Comparison of ENCODE assay signal across 8 mouse cellular contexts in the genomic region with DNA sequence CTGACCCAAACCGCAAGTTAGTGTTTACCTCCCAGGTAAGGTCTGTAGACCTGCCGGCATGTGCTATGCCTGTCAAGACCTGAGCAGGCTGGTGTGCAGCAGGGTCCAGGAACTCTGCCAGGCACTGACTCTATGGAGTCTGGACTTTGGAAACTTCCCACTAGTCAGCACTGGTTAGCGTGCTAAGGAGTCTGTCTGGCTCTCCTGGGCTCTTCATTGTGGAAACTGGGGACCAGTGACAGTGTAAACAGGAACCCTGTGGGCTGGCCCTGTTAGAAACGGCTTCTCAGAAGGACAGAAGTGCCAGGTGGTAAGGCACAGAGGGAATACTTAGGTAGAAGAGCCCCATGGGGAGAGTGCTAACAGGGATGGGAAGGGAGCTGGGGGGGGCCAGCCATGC. TPM values are rescaled to one million over a fixed set of nuclear protein-coding genes. Genes with fewer than 3 reads are reported as not detected.
DNase-seq lines count a peak whose midpoint lies in the region; ATAC-seq and TF ChIP-seq lines count a peak whose summit lies in the region.

No protein-coding gene starts in this region.

- no peak for TF ChIP-seq EP300 in lung, postnatal 0 days (IDR thresholded peaks at IDR 0.05)

- H3K4me3 ChIP-seq in hindbrain, embryonic 10.5 days, result no peak overlapping the region
- H3K4me3 ChIP-seq in hindbrain, embryonic 14.5 days (replicated peaks; ENCODE audit: low read length), result no peak overlapping the region
- H3K4me3 ChIP-seq in embryonic facial prominence, embryonic 13.5 days, result no peak overlapping the region
- no peak overlapping the region for H3K4me3 ChIP-seq in kidney, embryonic 14.5 days (ENCODE audit: low read length)
- no peak overlapping the region for H3K4me3 ChIP-seq in lung, postnatal 0 days (ENCODE audit: low read depth, low read length)

- no peak for TF ChIP-seq CTCF in lung, postnatal 0 days (IDR thresholded peaks at IDR 0.05)

- WGBS in hindbrain, embryonic 10.5 days, result 84% methylated on average over 4 of the region's 4 CpGs
- 84% methylated on average over 4 of the region's 4 CpGs for WGBS in hindbrain, embryonic 14.5 days
- 82% methylated on average over 4 of the region's 4 CpGs for WGBS in embryonic facial prominence, embryonic 13.5 days
- WGBS in kidney, embryonic 14.5 days, result 71% methylated on average over 4 of the region's 4 CpGs
- WGBS in lung, postnatal 0 days, result 43% methylated on average over 4 of the region's 4 CpGs

- peaks cover 98% of the 10 kb centered on the region for H3K36me3 ChIP-seq in hindbrain, embryonic 10.5 days
- peaks cover 51% of the 10 kb centered on the region for H3K36me3 ChIP-seq in hindbrain, embryonic 14.5 days (replicated peaks; ENCODE audit: control insufficient read depth, insufficient read depth)
- peaks cover 56% of the 10 kb centered on the region for H3K36me3 ChIP-seq in embryonic facial prominence, embryonic 13.5 days
- H3K36me3 ChIP-seq in kidney, embryonic 14.5 days (ENCODE audit: control insufficient read depth, insufficient read depth, low read length), result peaks cover 42% of the 10 kb centered on the region
- peaks cover 4% of the 10 kb centered on the region; the same call in 1 of the 2 replicates for H3K36me3 ChIP-seq in lung, postnatal 0 days (ENCODE audit: insufficient read depth, low read length)

- DNase-seq in hindbrain, embryonic 10.5 days (ENCODE audit: low spot score), result no peak
- no peak for DNase-seq in hindbrain, embryonic 14.5 days (ENCODE audit: low spot score)
- DNase-seq in lung, postnatal 0 days (ENCODE audit: low spot score), result peak; percentile 69
- no peak for DNase-seq in spleen, postnatal 36 days (ENCODE audit: low spot score in 2 of 2)
- no peak for DNase-seq in left cerebral cortex, adult 18-20 months (ENCODE audit: low spot score in 2 of 2)

- ATAC-seq in hindbrain, embryonic 14.5 days (ENCODE audit: low FRiP score), result no peak
- no peak for ATAC-seq in embryonic facial prominence, embryonic 13.5 days (ENCODE audit: insufficient number of reproducible peaks, insufficient read depth, low FRiP score, low TSS enrichment, low read depth)
- 0 out of 2 replicates have a peak, but pooled peaks have one; percentile 23 for ATAC-seq in kidney, embryonic 14.5 days (ENCODE audit: low FRiP score, low TSS enrichment)
- ATAC-seq in lung, postnatal 0 days, result peak; percentile 52
- ATAC-seq in cerebellum, adult (ENCODE audit: insufficient number of reproducible peaks, low FRiP score, low TSS enrichment), result no peak

- H3K27ac ChIP-seq in hindbrain, embryonic 10.5 days, result peak overlapping the region; percentile 72
- no peak overlapping the region for H3K27ac ChIP-seq in hindbrain, embryonic 14.5 days
- peak overlapping the region; percentile 62 for H3K27ac ChIP-seq in embryonic facial prominence, embryonic 13.5 days
- H3K27ac ChIP-seq in kidney, embryonic 14.5 days (ENCODE audit: low read depth, low read length), result peak overlapping the region; percentile 49; the same call in 1 of the 2 replicates
- peak overlapping the region; percentile 89 for H3K27ac ChIP-seq in lung, postnatal 0 days (ENCODE audit: low read length)

- no peaks in the 10 kb centered on the region for H3K9me3 ChIP-seq in hindbrain, embryonic 10.5 days
- H3K9me3 ChIP-seq in hindbrain, embryonic 14.5 days (ENCODE audit: control insufficient read depth, low read length), result no peaks in the 10 kb centered on the region
- no peaks in the 10 kb centered on the region for H3K9me3 ChIP-seq in embryonic facial prominence, embryonic 13.5 days
- no peaks in the 10 kb centered on the region for H3K9me3 ChIP-seq in kidney, embryonic 14.5 days (ENCODE audit: control insufficient read depth, low read length)
- H3K9me3 ChIP-seq in lung, postnatal 0 days (ENCODE audit: low read length), result no peaks in the 10 kb centered on the region

- no peak overlapping the region for H3K9ac ChIP-seq in hindbrain, embryonic 14.5 days
- H3K9ac ChIP-seq in embryonic facial prominence, embryonic 13.5 days, result no peak overlapping the region
- H3K9ac ChIP-seq in kidney, embryonic 14.5 days (ENCODE audit: low read depth, low read length), result no peak overlapping the region
- no peak overlapping the region for H3K9ac ChIP-seq in lung, postnatal 0 days (replicated peaks; ENCODE audit: low read depth)

- H3K27me3 ChIP-seq in hindbrain, embryonic 10.5 days (ENCODE audit: insufficient read depth, poor library complexity, severe bottlenecking), result no peaks in the 10 kb centered on the region
- no peaks in the 10 kb centered on the region for H3K27me3 ChIP-seq in hindbrain, embryonic 14.5 days (ENCODE audit: control insufficient read depth, insufficient read depth, low read length)
- no peaks in the 10 kb centered on the region for H3K27me3 ChIP-seq in embryonic facial prominence, embryonic 13.5 days
- no peaks in the 10 kb centered on the region for H3K27me3 ChIP-seq in kidney, embryonic 14.5 days (ENCODE audit: control insufficient read depth, insufficient read depth, low read length)
- no peaks in the 10 kb centered on the region for H3K27me3 ChIP-seq in lung, postnatal 0 days (replicated peaks; ENCODE audit: insufficient read depth, low read length)

- no peak overlapping the region for H3K4me2 ChIP-seq in hindbrain, embryonic 14.5 days (replicated peaks)
- H3K4me2 ChIP-seq in embryonic facial prominence, embryonic 13.5 days, result peak overlapping the region; percentile 24; the same call in 1 of the 2 replicates
- H3K4me2 ChIP-seq in kidney, embryonic 14.5 days (replicated peaks; ENCODE audit: low read depth, low read length), result no peak overlapping the region
- H3K4me2 ChIP-seq in lung, postnatal 0 days (replicated peaks; ENCODE audit: low read depth, low read length), result peak overlapping the region; percentile 37

- no peaks in the 10 kb centered on the region for H3K4me1 ChIP-seq in hindbrain, embryonic 10.5 days (replicated peaks)
- H3K4me1 ChIP-seq in hindbrain, embryonic 14.5 days (replicated peaks; ENCODE audit: control insufficient read depth, insufficient read depth, low read length), result no peaks in the 10 kb centered on the region
- H3K4me1 ChIP-seq in embryonic facial prominence, embryonic 13.5 days, result peaks cover 11% of the 10 kb centered on the region
- no peaks in the 10 kb centered on the region; the same call in 1 of the 2 replicates for H3K4me1 ChIP-seq in kidney, embryonic 14.5 days (ENCODE audit: control insufficient read depth, insufficient read depth, low read length)
- peaks cover 18% of the 10 kb centered on the region for H3K4me1 ChIP-seq in lung, postnatal 0 days (ENCODE audit: insufficient read depth, low read depth, low read length)

RNA-seq across cellular contexts. Expression of a gene that starts 7.5 kb away (rescaled TPM):
- polyA plus RNA-seq in hindbrain, embryonic 10.5 days (2016; fragmentation: Nextera tagmentation; extraction: Ambion mirVana), result 0.09 TPM in 1 of 2 replicates, not detected in the other
- not detected in 2 replicates for polyA plus RNA-seq in hindbrain, embryonic 14.5 days (2014; fragmentation: Nextera tagmentation; extraction: Ambion mirVana)
- polyA plus RNA-seq in embryonic facial prominence, embryonic 13.5 days (2015; fragmentation: Nextera tagmentation; extraction: Ambion mirVana), result not detected in 2 replicates
- 0.08 TPM in 1 of 2 replicates, not detected in the other for polyA plus RNA-seq in kidney, embryonic 14.5 days (2014; fragmentation: Nextera tagmentation; extraction: Ambion mirVana)
- polyA plus RNA-seq in lung, postnatal 0 days (2015; fragmentation: Nextera tagmentation; extraction: Ambion mirVana), result 0.08 and 0.15 TPM in 2 replicates
- 1 to 10 TPM; 2.0 to 3.6 TPM for total RNA-seq in left cerebral cortex, adult 18-20 months (2021)

RNA-seq across cellular contexts. Expression of a gene that starts 27.9 kb away (rescaled TPM):
- polyA plus RNA-seq in hindbrain, embryonic 10.5 days (2016; fragmentation: Nextera tagmentation; extraction: Ambion mirVana), result 122 and 123 TPM in 2 replicates
- polyA plus RNA-seq in hindbrain, embryonic 14.5 days (2014; fragmentation: Nextera tagmentation; extraction: Ambion mirVana), result 73.5 and 77.2 TPM in 2 replicates
- 159 and 170 TPM in 2 replicates for polyA plus RNA-seq in embryonic facial prominence, embryonic 13.5 days (2015; fragmentation: Nextera tagmentation; extraction: Ambion mirVana)
- polyA plus RNA-seq in kidney, embryonic 14.5 days (2014; fragmentation: Nextera tagmentation; extraction: Ambion mirVana), result 156 and 193 TPM in 2 replicates
- polyA plus RNA-seq in lung, postnatal 0 days (2015; fragmentation: Nextera tagmentation; extraction: Ambion mirVana), result 528 and 617 TPM in 2 replicates
- total RNA-seq in left cerebral cortex, adult 18-20 months (2021), result 10 to 100 TPM; 45.3 to 77.9 TPM

RNA-seq across cellular contexts. Expression of a gene that starts 49.5 kb away (rescaled TPM):
- polyA plus RNA-seq in hindbrain, embryonic 10.5 days (2016; fragmentation: Nextera tagmentation; extraction: Ambion mirVana), result 1.9 and 9.2 TPM in 2 replicates
- polyA plus RNA-seq in hindbrain, embryonic 14.5 days (2014; fragmentation: Nextera tagmentation; extraction: Ambion mirVana), result 6.6 and 10.8 TPM in 2 replicates
- 0.18 and 0.26 TPM in 2 replicates for polyA plus RNA-seq in embryonic facial prominence, embryonic 13.5 days (2015; fragmentation: Nextera tagmentation; extraction: Ambion mirVana)
- polyA plus RNA-seq in kidney, embryonic 14.5 days (2014; fragmentation: Nextera tagmentation; extraction: Ambion mirVana), result 0.19 and 0.46 TPM in 2 replicates
- polyA plus RNA-seq in lung, postnatal 0 days (2015; fragmentation: Nextera tagmentation; extraction: Ambion mirVana), result 13.7 and 13.8 TPM in 2 replicates
- under 1 TPM; 0.14 to 0.40 TPM for total RNA-seq in left cerebral cortex, adult 18-20 months (2021)

Comparison
In these comparisons a context has a peak if more than half of its experiments do, and no peak if none do; other contexts are left out.
1. ATAC-seq: peak in kidney, embryonic 14.5 days (single experiment) and lung, postnatal 0 days (single experiment); none in hindbrain, embryonic 14.5 days (single experiment), embryonic facial prominence, embryonic 13.5 days (single experiment) and cerebellum, adult (single experiment).
2. H3K4me2 ChIP-seq: peak in embryonic facial prominence, embryonic 13.5 days (single experiment) and lung, postnatal 0 days (single experiment); none in hindbrain, embryonic 14.5 days (single experiment) and kidney, embryonic 14.5 days (single experiment).